Mouse (Mus musculus) liver, embryonic 15.5 days (tissue): Measurements from ENCODE around the gene Tgtp1. TPM values are rescaled to one million over a fixed set of nuclear protein-coding genes. Genes with fewer than 3 reads are reported as not detected.
"Not testable (repeated sequence)": the region's sequence is repeated elsewhere in the genome, so short reads cannot be mapped to it uniquely, and the experiment has no call there.

Source experiments
- ATAC-seq: fragments of 200-750 bp; cut with Nextera tagmentation; 2 replicates; pipeline ENCODE4 v1.8.0; 2017; ENCODE audit warnings: moderate number of reproducible peaks, mild to moderate bottlenecking, moderate library complexity; ENCODE audit not compliant: insufficient read depth
- H3K27ac ChIP-seq: fragments of 300-500 bp; sonication (generic); replicated peaks from 2 replicates; pipeline ENCODE4 v1.5.1; 2015; ENCODE audit warnings: mild to moderate bottlenecking, inconsistent platforms
- H3K27me3 ChIP-seq: fragments of 300-500 bp; sonication (generic); 2 replicates; pipeline ENCODE4 v1.6.1; 2015; ENCODE audit warnings: mild to moderate bottlenecking, inconsistent platforms
- H3K36me3 ChIP-seq: fragments of 300-500 bp; sonication (generic); replicated peaks from 2 replicates; pipeline ENCODE4 v1.6.1; 2015; ENCODE audit warnings: moderate library complexity, mild to moderate bottlenecking, inconsistent platforms
- H3K4me1 ChIP-seq: fragments of 300-500 bp; sonication (generic); replicated peaks from 2 replicates; pipeline ENCODE4 v1.6.1; 2015; ENCODE audit warnings: inconsistent platforms
- H3K4me2 ChIP-seq: fragments of 300-500 bp; sonication (generic); 2 replicates; pipeline ENCODE4 v1.6.1; 2015; ENCODE audit warnings: moderate library complexity, mild to moderate bottlenecking, inconsistent platforms
- H3K4me3 ChIP-seq: fragments of 300-500 bp; sonication (generic); replicated peaks from 2 replicates; pipeline ENCODE4 v1.5.1; 2015; ENCODE audit warnings: mild to moderate bottlenecking, inconsistent platforms
- H3K9ac ChIP-seq: fragments of 300-500 bp; sonication (generic); 2 replicates; pipeline ENCODE4 v1.6.1; 2015; ENCODE audit warnings: moderate library complexity, mild to moderate bottlenecking, inconsistent platforms
- H3K9me3 ChIP-seq: fragments of 300-500 bp; sonication (generic); replicated peaks from 2 replicates; pipeline ENCODE4 v1.6.1; 2016; ENCODE audit warnings: inconsistent platforms
- WGBS: fragments of 180-500 bp; shearing (Covaris S2); methylation state at CpG from one replicate; pipeline ENCODE4 v1.1.7; 2015; ENCODE audit warnings: mixed read lengths; ENCODE audit not compliant: insufficient replicate concordance; 5-methylcytosine and 5-hydroxymethylcytosine counted together
- polyA plus RNA-seq: library from polyadenylated mRNA; unstranded; fragments of >200 nt; fragmentation: Nextera tagmentation; extraction: Ambion mirVana; gene quantifications from 2 replicates; pipeline ENCODE4 v1.2.1, GENCODE M21; 2015

Tgtp1 gene
- polyA plus RNA-seq, 1 experiment from 2014 or later: 1.5 TPM

- H3K27ac ChIP-seq, H3K4me1 ChIP-seq, H3K9me3 ChIP-seq, H3K27me3 ChIP-seq, ATAC-seq, H3K9ac ChIP-seq, H3K4me2 ChIP-seq, H3K4me3 ChIP-seq, H3K36me3 ChIP-seq: not testable (repeated sequence)
- no CpG with 5 or more reads among the region's 1 CpGs for WGBS
These were observed 15.6 kb downstream of the Tgtp1 start, which contains the start of gene Olfr56 for GRCm38 (mm10) chr11:48978240-48978939. Gene Olfr56, plus strand, starts transcription at chr11:48978889.

GRCm38 (mm10) chr11:48974686-48975085 lies 19.3 kb downstream of the Tgtp1 start:
- ATAC-seq, H3K4me1 ChIP-seq: not testable (repeated sequence)
- no CpG with 5 or more reads among the region's 1 CpGs for WGBS

GRCm38 (mm10) chr11:48946090-48946489 lies 47.9 kb downstream of the Tgtp1 start, which contains the start of gene Psme2b:
Gene Psme2b, minus strand, starts transcription at chr11:48946190.
- H3K4me2 ChIP-seq, H3K27me3 ChIP-seq, H3K4me1 ChIP-seq, H3K36me3 ChIP-seq, H3K9ac ChIP-seq, H3K4me3 ChIP-seq, H3K27ac ChIP-seq, ATAC-seq, H3K9me3 ChIP-seq: not testable (repeated sequence)
- 73% methylated on average over 6 of the region's 6 CpGs for WGBS

More at GRCm38 (mm10) chr11:48974686-48975085, 19.3 kb downstream of the Tgtp1 start:
- not testable (repeated sequence) for H3K27me3 ChIP-seq, H3K9ac ChIP-seq, H3K9me3 ChIP-seq, H3K4me2 ChIP-seq, H3K27ac ChIP-seq, H3K4me3 ChIP-seq, H3K36me3 ChIP-seq

- ATAC-seq, H3K9me3 ChIP-seq, H3K27ac ChIP-seq, H3K4me1 ChIP-seq, H3K9ac ChIP-seq, H3K36me3 ChIP-seq, H3K27me3 ChIP-seq, H3K4me2 ChIP-seq, H3K4me3 ChIP-seq: not testable (repeated sequence)
These were observed 54.7 kb downstream of the Tgtp1 start for GRCm38 (mm10) chr11:48939286-48939685.

Other genes starting within 250 kb of the Tgtp1 start
- 438 and 439 TPM in 2 replicates for gene Rack1, start 193.8 kb downstream of the Tgtp1 start, polyA plus RNA-seq
- gene Trim41, start 176.8 kb downstream of the Tgtp1 start, polyA plus RNA-seq: 2.0 and 2.3 TPM in 2 replicates
- gene Trim7, start 168.0 kb downstream of the Tgtp1 start, polyA plus RNA-seq: 0.09 and 0.21 TPM in 2 replicates
- 1.4 and 2.1 TPM in 2 replicates for gene Gm12184, start 167.5 kb downstream of the Tgtp1 start, polyA plus RNA-seq
- gene Irgm1, start 122.5 kb downstream of the Tgtp1 start, polyA plus RNA-seq: 19.2 and 20.4 TPM in 2 replicates
- 0.45 and 0.48 TPM in 2 replicates for gene Gm5431, start 92.0 kb downstream of the Tgtp1 start, polyA plus RNA-seq
- gene Psme2b, start 48.0 kb downstream of the Tgtp1 start, polyA plus RNA-seq: 2.7 and 2.8 TPM in 2 replicates
- gene Olfr56, start 15.3 kb downstream of the Tgtp1 start, polyA plus RNA-seq: 0.05 and 0.07 TPM in 2 replicates
- gene 9930111J21Rik1, start 14.8 kb downstream of the Tgtp1 start, polyA plus RNA-seq: 1.1 TPM in 2 replicates
- gene Gm12185, start 1.9 kb downstream of the Tgtp1 start, polyA plus RNA-seq: 0.03 TPM in 1 of 2 replicates, not detected in the other
- 1.2 and 1.6 TPM in 2 replicates for gene 9930111J21Rik2, start 57.1 kb upstream of the Tgtp1 start, polyA plus RNA-seq
- 0.86 and 1.1 TPM in 2 replicates for gene Tgtp2, start 70.0 kb upstream of the Tgtp1 start, polyA plus RNA-seq
- 7.0 and 7.1 TPM in 2 replicates for gene Ifi47, start 82.4 kb upstream of the Tgtp1 start, polyA plus RNA-seq
- gene Olfr1396, start 120.7 kb upstream of the Tgtp1 start, polyA plus RNA-seq: not detected in 2 replicates
- gene Olfr1395, start 148.1 kb upstream of the Tgtp1 start, polyA plus RNA-seq: not detected in 2 replicates
- not detected in 2 replicates for gene Olfr1394, start 160.2 kb upstream of the Tgtp1 start, polyA plus RNA-seq
- 0.76 and 1.6 TPM in 2 replicates for gene Btnl9, start 193.0 kb upstream of the Tgtp1 start, polyA plus RNA-seq
- gene Zfp62, start 209.1 kb upstream of the Tgtp1 start, polyA plus RNA-seq: 10.2 and 10.4 TPM in 2 replicates